Mouse (Mus musculus) bone marrow, adult 2 months (tissue): ENCODE measurements around the gene Ndufb4. TPM values are rescaled to one million over a fixed set of nuclear protein-coding genes. Genes with fewer than 3 reads are reported as not detected.

Source experiments
- H3K27ac ChIP-seq: fragments of 200-500 bp; 2 replicates; pipeline ENCODE4 v1.5.1; 2012; ENCODE audit warnings: low read depth, mild to moderate bottlenecking, control low read depth, inconsistent platforms, low read length; ENCODE audit not compliant: control insufficient read depth, poor library complexity, insufficient read depth
- H3K4me1 ChIP-seq: fragments of 200-500 bp; 2 replicates; pipeline ENCODE4 v1.6.1; 2011; ENCODE audit warnings: low read length; ENCODE audit not compliant: control insufficient read depth, insufficient read depth
- H3K4me3 ChIP-seq: fragments of 200-500 bp; replicated peaks from 2 replicates; pipeline ENCODE3; 2011; ENCODE audit warnings: mild to moderate bottlenecking, low read depth, low read length, control low read depth; ENCODE audit not compliant: control insufficient read depth
- CTCF ChIP-seq: fragments of 200-500 bp; IDR thresholded peaks from 2 replicates; pipeline ENCODE4 v1.5.1; 2011; ENCODE audit warnings: low read length, control low read depth; ENCODE audit not compliant: control insufficient read depth, insufficient read depth
- POLR2A ChIP-seq: fragments of 200-500 bp; IDR thresholded peaks from 2 replicates; pipeline ENCODE4 v1.6.1; 2011; ENCODE audit warnings: low read depth, mild to moderate bottlenecking, control low read depth, low read length, borderline replicate concordance; ENCODE audit not compliant: control insufficient read depth
- WGBS: fragments of 180-500 bp; shearing (Covaris S2); methylation state at CpG from one replicate; pipeline ENCODE4 v1.1.7; 2018; 5-methylcytosine and 5-hydroxymethylcytosine counted together
- polyA plus RNA-seq: library from polyadenylated mRNA; stranded (reverse); fragments of >200 nt; gene quantifications from 2 replicates; pipeline ENCODE4 v1.2.4, GENCODE M21; 2011; ENCODE audit warnings: low replicate concordance; ENCODE audit not compliant: missing spikeins, insufficient read depth, insufficient read length

The Ndufb4 gene
- polyA plus RNA-seq, 1 experiment, result 78.8 TPM

DNA sequence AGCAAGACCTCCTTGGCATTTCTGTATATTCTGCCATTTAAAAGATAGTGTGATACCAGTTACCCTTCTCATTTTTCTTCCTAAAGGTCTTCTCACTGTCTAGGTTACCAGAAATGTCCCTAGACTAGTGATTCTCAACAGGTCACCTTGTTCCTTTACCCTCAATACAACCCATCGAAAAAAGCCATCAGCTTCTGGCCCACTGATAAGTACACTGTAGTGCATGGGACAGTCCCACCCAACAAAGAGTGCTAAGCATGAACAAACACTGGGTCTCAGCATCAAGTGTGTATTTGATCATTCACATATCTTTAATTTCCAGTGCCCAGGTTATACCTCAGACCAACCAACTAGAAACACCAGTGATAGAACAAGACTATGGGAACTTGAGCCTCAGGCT is 19.2 kb downstream of the Ndufb4 start:
- H3K4me1 ChIP-seq, result no peaks in the 10 kb centered on the region; the same call in 1 of the 2 replicates
- TF ChIP-seq CTCF, result no peak
- no peak for TF ChIP-seq POLR2A
- H3K27ac ChIP-seq, result no peak overlapping the region
- no peak overlapping the region for H3K4me3 ChIP-seq
- 68% methylated on average over 1 of the region's 1 CpGs for WGBS

DNA sequence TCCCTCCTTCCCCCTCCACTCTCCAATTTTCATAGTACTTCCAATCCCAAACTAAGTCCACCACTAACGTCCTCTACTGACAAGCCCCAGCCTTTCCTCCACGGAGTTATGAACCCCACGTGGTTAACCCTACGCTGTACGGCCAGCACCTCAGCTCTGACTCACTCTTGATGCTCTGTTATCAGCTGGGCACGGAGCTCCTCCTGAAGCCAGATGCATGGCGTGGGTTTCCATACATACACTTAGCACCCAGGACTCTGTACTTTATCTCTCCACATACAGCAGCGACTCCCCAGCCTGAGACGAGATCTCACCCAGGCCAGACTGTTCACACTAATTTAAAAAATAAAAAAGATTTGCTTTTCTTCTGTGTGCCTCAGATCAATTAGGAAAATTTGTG is 19.7 kb downstream of the Ndufb4 start:
- H3K27ac ChIP-seq, result no peak overlapping the region
- 70% methylated on average over 9 of the region's 9 CpGs for WGBS
- TF ChIP-seq POLR2A (no peak), CTCF (no peak)
- no peaks in the 10 kb centered on the region; the same call in 1 of the 2 replicates for H3K4me1 ChIP-seq
- H3K4me3 ChIP-seq, result no peak overlapping the region

DNA sequence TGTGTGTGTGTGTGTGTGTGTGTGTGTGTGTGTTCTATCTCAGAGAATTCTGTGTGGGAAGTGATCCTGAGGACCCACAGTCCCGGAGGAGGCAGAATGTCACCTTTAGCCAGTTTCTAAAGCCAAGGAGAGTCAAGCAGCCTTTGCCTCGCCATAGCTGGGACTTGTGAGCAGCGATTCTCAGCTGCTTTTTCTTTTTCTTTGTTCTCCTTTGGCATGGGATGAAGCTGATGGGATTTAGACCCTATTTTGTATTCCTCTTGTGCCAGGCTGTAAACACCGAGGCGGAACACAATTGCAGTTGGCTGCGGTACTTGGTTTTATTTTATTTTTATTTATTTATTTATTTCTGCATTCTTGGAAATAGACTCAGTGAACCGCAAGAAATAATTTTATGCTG is 25.2 kb downstream of the Ndufb4 start:
- no peak for TF ChIP-seq CTCF
- TF ChIP-seq POLR2A, result no peak
- no peak overlapping the region for H3K4me3 ChIP-seq
- no peak overlapping the region for H3K27ac ChIP-seq
- 83% methylated on average over 7 of the region's 7 CpGs for WGBS
- no peaks in the 10 kb centered on the region for H3K4me1 ChIP-seq

DNA sequence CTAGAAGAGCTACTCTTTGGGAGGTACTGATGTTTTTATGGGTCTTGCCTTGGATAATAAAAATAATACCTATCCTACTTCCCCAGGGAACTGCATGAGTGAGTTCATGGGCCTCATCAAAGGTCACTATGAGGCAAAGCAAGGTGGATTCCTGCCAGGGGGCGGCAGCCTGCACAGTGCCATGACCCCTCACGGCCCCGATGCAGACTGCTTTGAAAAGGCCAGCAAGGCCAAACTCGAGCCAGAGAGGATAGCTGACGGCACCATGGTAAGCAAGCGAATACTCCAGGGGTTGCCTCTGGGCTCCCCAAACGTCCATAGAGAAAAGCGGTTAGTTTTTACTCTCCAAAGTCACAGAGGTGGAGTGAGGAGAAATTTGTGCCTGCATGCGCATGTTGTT is 25.9 kb downstream of the Ndufb4 start:
- H3K27ac ChIP-seq, result no peak overlapping the region
- no peak for TF ChIP-seq CTCF
- TF ChIP-seq POLR2A, result no peak
- 83% methylated on average over 9 of the region's 9 CpGs for WGBS

DNA sequence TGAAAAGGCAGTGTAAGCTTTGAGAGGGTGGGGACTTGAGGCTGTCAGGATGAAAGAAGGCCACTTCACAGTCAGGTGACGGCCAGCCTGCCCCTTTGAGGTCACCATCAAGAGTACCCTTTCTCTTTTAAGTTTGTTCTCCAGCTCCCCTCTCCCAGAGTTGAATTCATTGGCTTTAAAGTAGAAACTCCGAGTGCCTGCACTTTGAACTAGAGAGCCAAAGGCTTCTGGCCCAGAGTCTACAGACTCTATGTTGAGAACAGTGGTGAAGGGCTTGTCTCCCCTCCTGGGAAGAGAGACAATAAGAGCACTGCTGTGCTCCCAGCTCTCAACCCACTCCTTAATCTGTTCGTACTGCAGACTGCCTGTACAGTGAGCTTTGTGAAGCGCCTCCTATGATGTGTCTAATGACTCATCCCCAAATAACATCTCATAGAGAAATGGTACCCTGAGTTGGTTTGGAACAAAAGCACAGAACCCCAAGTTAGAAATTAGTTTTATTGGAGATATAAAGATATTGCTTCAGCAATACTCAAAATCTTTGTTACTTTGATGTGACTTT is 27.8 kb downstream of the Ndufb4 start:
- TF ChIP-seq POLR2A (no peak), CTCF (no peak)
- 78% methylated on average over 4 of the region's 4 CpGs for WGBS
- Histone ChIP-seq H3K4me1 (no peaks in the 10 kb centered on the region), H3K27ac (no peak overlapping the region), H3K4me3 (no peak overlapping the region)

More for the DNA sequence above, 25.9 kb downstream of the Ndufb4 start:
- Histone ChIP-seq H3K4me1 (no peaks in the 10 kb centered on the region), H3K4me3 (no peak overlapping the region)

DNA sequence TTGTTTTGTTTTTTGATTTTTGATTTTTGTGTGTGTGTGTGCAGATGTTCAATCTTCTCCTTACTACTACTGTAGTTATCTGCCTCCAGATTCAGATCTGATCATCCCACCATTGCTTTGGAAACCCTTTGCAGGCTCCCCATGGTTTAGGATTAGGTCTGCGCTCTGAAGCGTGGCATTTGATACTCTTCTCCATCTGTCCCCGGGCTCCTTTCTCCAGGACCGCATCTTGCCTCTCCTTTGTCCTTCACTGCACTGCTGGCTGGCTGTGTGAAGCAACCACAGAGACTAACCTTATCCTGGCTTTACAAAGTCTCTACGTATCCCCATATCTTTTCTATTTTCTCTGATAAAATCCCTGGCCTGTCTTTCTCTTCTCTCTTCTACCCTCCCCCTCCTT is 31.3 kb downstream of the Ndufb4 start:
- TF ChIP-seq CTCF (no peak), POLR2A (no peak)
- Histone ChIP-seq H3K4me3 (no peak overlapping the region), H3K27ac (no peak overlapping the region), H3K4me1 (no peaks in the 10 kb centered on the region)
- 85% methylated on average over 5 of the region's 5 CpGs for WGBS

DNA sequence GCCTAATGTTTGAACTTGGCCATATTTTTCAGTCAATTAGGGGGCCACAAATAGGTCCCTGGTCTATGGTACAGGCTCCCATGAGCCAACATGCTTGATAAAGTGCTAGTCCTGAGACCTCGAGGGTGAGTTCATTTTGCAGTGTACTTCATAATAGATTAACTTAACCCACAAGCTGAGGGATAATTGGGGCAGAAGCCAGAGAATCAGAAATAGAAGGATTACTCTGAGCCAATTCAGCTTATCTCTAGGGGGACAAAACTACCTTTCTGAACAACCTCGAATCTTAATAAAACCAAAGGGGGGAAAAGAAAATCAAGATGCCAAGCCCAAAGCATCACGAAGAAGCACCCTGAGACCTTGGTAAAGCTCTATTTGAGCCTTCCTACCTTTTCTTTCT is 31.9 kb downstream of the Ndufb4 start:
- no peak for TF ChIP-seq POLR2A
- no peak for TF ChIP-seq CTCF
- H3K4me1 ChIP-seq, result no peaks in the 10 kb centered on the region
- WGBS, result 76% methylated on average over 3 of the region's 3 CpGs

DNA sequence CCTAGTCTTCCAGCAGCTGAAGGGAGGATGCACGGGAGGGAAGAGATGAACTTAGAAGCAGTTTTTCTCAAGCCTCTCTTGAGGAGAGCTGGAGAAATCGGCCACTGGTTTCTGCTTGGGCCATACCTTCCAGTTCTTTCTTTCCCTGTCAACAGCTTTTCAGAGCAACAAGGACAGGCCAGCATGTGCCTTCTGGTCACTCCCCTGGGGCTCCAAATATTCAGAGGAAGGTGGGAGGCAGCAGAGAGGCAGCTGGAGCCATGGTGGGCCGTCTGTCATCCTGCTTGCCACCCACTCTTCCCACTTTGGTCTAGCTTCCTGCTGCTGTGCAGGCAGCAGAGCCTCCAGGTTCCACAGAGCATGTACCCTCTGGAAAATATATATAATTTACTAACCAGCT is 36.6 kb downstream of the Ndufb4 start:
- no peak for TF ChIP-seq POLR2A
- TF ChIP-seq CTCF, result no peak
- WGBS, result 55% methylated on average over 3 of the region's 3 CpGs
- Histone ChIP-seq H3K4me3 (no peak overlapping the region), H3K27ac (no peak overlapping the region), H3K4me1 (no peaks in the 10 kb centered on the region)

More for the DNA sequence above, 31.9 kb downstream of the Ndufb4 start:
- Histone ChIP-seq H3K4me3 (no peak overlapping the region), H3K27ac (no peak overlapping the region)

DNA sequence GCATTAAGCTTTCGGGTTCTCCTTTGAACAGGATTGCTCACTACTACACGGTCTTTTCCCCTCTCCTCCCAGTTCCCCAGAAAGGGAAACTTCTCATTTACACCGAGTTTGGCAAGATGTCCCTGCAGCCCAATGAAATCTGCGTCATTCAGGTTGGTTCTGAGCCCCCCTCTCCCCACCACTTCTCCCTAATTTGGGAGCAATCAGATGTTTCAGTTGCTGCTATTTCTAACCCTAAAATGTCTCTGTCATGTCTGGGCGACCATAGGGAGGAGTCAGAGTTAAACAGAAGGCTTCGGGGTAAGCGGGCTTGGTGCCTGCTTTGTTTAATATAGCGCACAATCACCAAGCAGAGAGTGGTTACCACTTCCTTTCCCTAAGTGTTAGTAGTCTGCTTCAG is 38.1 kb downstream of the Ndufb4 start:
- H3K4me1 ChIP-seq, result no peaks in the 10 kb centered on the region
- TF ChIP-seq POLR2A, result no peak
- no peak for TF ChIP-seq CTCF
- 31% methylated on average over 8 of the region's 8 CpGs for WGBS
- no peak overlapping the region for H3K27ac ChIP-seq
- no peak overlapping the region for H3K4me3 ChIP-seq
